Mouse (Mus musculus) cerebellum, adult 2 months (tissue): Measurements from ENCODE around the gene Rem2.

Source experiments
- CTCF ChIP-seq: fragments of 200-500 bp; IDR thresholded peaks from 2 replicates; pipeline ENCODE4 v1.5.1; 2011; ENCODE audit warnings: low read depth, mild to moderate bottlenecking, control low read depth, low read length, moderate library complexity, borderline replicate concordance; ENCODE audit not compliant: insufficient read depth
- POLR2A ChIP-seq: fragments of 200-500 bp; IDR thresholded peaks from 2 replicates; pipeline ENCODE4 v1.6.1; 2011; ENCODE audit warnings: low read length, control low read depth, borderline replicate concordance; ENCODE audit not compliant: insufficient read depth

GRCm38 (mm10) chr14:54471467-54471866 is 4.4 kb upstream of the Rem2 start:
- no peak for TF ChIP-seq CTCF
- no peak for TF ChIP-seq POLR2A
